Comparison of ENCODE assay signal across 21 mouse cellular contexts in the genomic region with DNA sequence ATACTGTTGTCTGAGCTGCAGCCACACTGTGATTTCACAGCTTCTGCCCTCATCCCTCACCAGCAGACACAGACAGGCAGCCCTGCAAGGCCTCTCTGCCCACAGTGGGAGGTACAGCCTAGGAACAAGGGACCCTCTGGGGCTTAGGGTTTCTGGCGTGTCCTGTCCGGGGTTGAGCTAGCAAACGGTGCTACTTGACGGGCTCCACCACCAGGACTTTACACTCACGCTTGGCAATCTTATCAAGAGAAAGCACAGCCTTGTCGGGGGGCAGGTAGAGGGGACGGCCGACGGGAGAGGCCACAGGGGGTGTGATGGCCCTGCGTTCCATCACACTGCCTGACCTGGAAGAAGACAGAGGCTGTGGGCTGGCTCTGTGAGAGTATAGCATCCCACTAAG. TPM values are rescaled to one million over a fixed set of nuclear protein-coding genes. Genes with fewer than 3 reads are reported as not detected.
DNase-seq lines count a peak whose midpoint lies in the region; ATAC-seq and TF ChIP-seq lines count a peak whose summit lies in the region.
"Had no signal": no experiment of that assay in that cellular context is flagged by ENCODE, and none has a peak within 500 bp of the region (broad histone marks: within the 10 kb centered on the region; RNA-seq: fewer than 3 reads in every experiment).

No protein-coding gene starts in this region.

- peaks cover 12% of the 10 kb centered on the region for H3K36me3 ChIP-seq in heart, embryonic 11.5 days (ENCODE audit: control insufficient read depth, insufficient read depth, low read length)
- H3K36me3 ChIP-seq in midbrain, embryonic 13.5 days: peaks cover 50% of the 10 kb centered on the region
- peaks cover 25% of the 10 kb centered on the region for H3K36me3 ChIP-seq in midbrain, embryonic 11.5 days (ENCODE audit: control insufficient read depth, insufficient read depth, low read length)
- H3K36me3 ChIP-seq in limb, embryonic 14.5 days (ENCODE audit: control insufficient read depth, insufficient read depth, low read length): peaks cover 47% of the 10 kb centered on the region
- H3K36me3 ChIP-seq in liver, postnatal 0 days (replicated peaks; ENCODE audit: insufficient read depth, low read length): peaks cover 33% of the 10 kb centered on the region

- no peak for ATAC-seq in heart, embryonic 11.5 days (replicated peaks; ENCODE audit: insufficient number of reproducible peaks, low FRiP score, low TSS enrichment)
- ATAC-seq in midbrain, embryonic 13.5 days: no peak
- ATAC-seq in midbrain, embryonic 11.5 days (ENCODE audit: low FRiP score): no peak
- no peak for ATAC-seq in limb, embryonic 14.5 days (ENCODE audit: low FRiP score, low read depth)
- ATAC-seq in liver, postnatal 0 days: no peak
- ATAC-seq in megakaryocyte, adult 5-6 weeks (ENCODE audit: poor library complexity, severe bottlenecking): no peak
- ATAC-seq: forebrain, embryonic 15.5 days; inflammation-experienced regulatory T-cells, adult 6 months; midbrain, embryonic 16.5 days had no signal

- H3K27ac ChIP-seq in heart, embryonic 11.5 days (ENCODE audit: low read depth, low read length): peak overlapping the region; percentile 36; the same call in 1 of the 2 replicates
- no peak overlapping the region for H3K27ac ChIP-seq in midbrain, embryonic 13.5 days
- no peak overlapping the region for H3K27ac ChIP-seq in midbrain, embryonic 11.5 days (ENCODE audit: low read depth, low read length)
- no peak overlapping the region for H3K27ac ChIP-seq in limb, embryonic 14.5 days (replicated peaks; ENCODE audit: low read depth, low read length)
- no peak overlapping the region for H3K27ac ChIP-seq in liver, postnatal 0 days (ENCODE audit: low read depth)
- H3K27ac ChIP-seq: forebrain, embryonic 15.5 days; kidney, postnatal 0 days; layer of hippocampus, adult 2 months; lung, embryonic 15.5 days; stomach, embryonic 15.5 days had no signal

- H3K27me3 ChIP-seq in heart, embryonic 11.5 days (ENCODE audit: control insufficient read depth, insufficient read depth, low read length): no peaks in the 10 kb centered on the region
- H3K27me3 ChIP-seq in midbrain, embryonic 13.5 days: no peaks in the 10 kb centered on the region
- no peaks in the 10 kb centered on the region for H3K27me3 ChIP-seq in midbrain, embryonic 11.5 days (ENCODE audit: control insufficient read depth, insufficient read depth, low read length)
- H3K27me3 ChIP-seq in limb, embryonic 14.5 days (ENCODE audit: control insufficient read depth, insufficient read depth, low read length): no peaks in the 10 kb centered on the region
- H3K27me3 ChIP-seq in liver, postnatal 0 days (ENCODE audit: insufficient read depth, low read length): no peaks in the 10 kb centered on the region
- H3K27me3 ChIP-seq: forebrain, embryonic 15.5 days; lung, embryonic 15.5 days; stomach, embryonic 15.5 days had no signal

- peaks cover 49% of the 10 kb centered on the region for H3K4me1 ChIP-seq in heart, embryonic 11.5 days (ENCODE audit: control insufficient read depth, insufficient read depth, low read length)
- peaks cover 37% of the 10 kb centered on the region for H3K4me1 ChIP-seq in midbrain, embryonic 13.5 days (replicated peaks)
- peaks cover 23% of the 10 kb centered on the region for H3K4me1 ChIP-seq in midbrain, embryonic 11.5 days (ENCODE audit: control insufficient read depth, insufficient read depth, low read length)
- H3K4me1 ChIP-seq in limb, embryonic 14.5 days (ENCODE audit: control insufficient read depth, insufficient read depth, low read length): peaks cover 20% of the 10 kb centered on the region
- peaks cover 50% of the 10 kb centered on the region for H3K4me1 ChIP-seq in liver, postnatal 0 days (ENCODE audit: insufficient read depth)

- intact Hi-C loops in heart, postnatal 10 days (cut with DNase I): loop anchor here (5.0 kb wide), 1 partner anchor 182 kb away; the partner anchor contains the start of gene Zfp157

- TF ChIP-seq EP300 in liver, postnatal 0 days (IDR thresholded peaks at IDR 0.05; ENCODE audit: low read depth): no peak

- TF ChIP-seq CTCF in liver, postnatal 0 days (IDR thresholded peaks at IDR 0.05; ENCODE audit: low read depth): no peak

- 42% methylated on average over 10 of the region's 10 CpGs for WGBS in heart, embryonic 11.5 days (ENCODE audit: insufficient replicate concordance)
- 90% methylated on average over 10 of the region's 10 CpGs for WGBS in midbrain, embryonic 13.5 days
- WGBS in midbrain, embryonic 11.5 days: 90% methylated on average over 10 of the region's 10 CpGs
- 90% methylated on average over 10 of the region's 10 CpGs for WGBS in limb, embryonic 14.5 days
- WGBS in liver, postnatal 0 days (ENCODE audit: insufficient replicate concordance): 48% methylated on average over 10 of the region's 10 CpGs

- no peak for TF ChIP-seq POLR2A in limb, embryonic 14.5 days (IDR thresholded peaks at IDR 0.05; ENCODE audit: borderline replicate concordance, extremely low read depth, insufficient read depth, insufficient read length)

- no peak overlapping the region for H3K4me3 ChIP-seq in heart, embryonic 11.5 days (ENCODE audit: low read depth, low read length)
- H3K4me3 ChIP-seq in midbrain, embryonic 13.5 days (replicated peaks): no peak overlapping the region
- no peak overlapping the region for H3K4me3 ChIP-seq in midbrain, embryonic 11.5 days (ENCODE audit: low read depth, low read length)
- no peak overlapping the region for H3K4me3 ChIP-seq in limb, embryonic 14.5 days (replicated peaks; ENCODE audit: low read length)
- no peak overlapping the region; the same call in 1 of the 2 replicates for H3K4me3 ChIP-seq in liver, postnatal 0 days (ENCODE audit: low read depth, low read length)
- H3K4me3 ChIP-seq: forebrain, embryonic 15.5 days; layer of hippocampus, adult 2 months; lung, embryonic 15.5 days; stomach, embryonic 15.5 days had no signal

- no peak for DNase-seq in heart, postnatal 10 days
- DNase-seq in midbrain, embryonic 11.5 days (ENCODE audit: low spot score, missing footprints): no peak
- peak; percentile 2 for DNase-seq in limb, embryonic 14.5 days (ENCODE audit: low spot score)
- DNase-seq in liver, postnatal 0 days: no peak
- no peak for DNase-seq in right cerebral cortex, postnatal 14 days
- DNase-seq: cerebellum, postnatal 25 days; gastrocnemius, postnatal 36 days; left cerebral cortex, postnatal 4 days had no signal

- H3K9me3 ChIP-seq in heart, embryonic 11.5 days (replicated peaks; ENCODE audit: control insufficient read depth, low read length): no peaks in the 10 kb centered on the region
- H3K9me3 ChIP-seq in midbrain, embryonic 13.5 days: no peaks in the 10 kb centered on the region
- no peaks in the 10 kb centered on the region for H3K9me3 ChIP-seq in midbrain, embryonic 11.5 days (ENCODE audit: control insufficient read depth, low read length)
- no peaks in the 10 kb centered on the region for H3K9me3 ChIP-seq in limb, embryonic 14.5 days (ENCODE audit: control insufficient read depth, low read length)
- no peaks in the 10 kb centered on the region for H3K9me3 ChIP-seq in liver, postnatal 0 days (ENCODE audit: low read length)
- H3K9me3 ChIP-seq: forebrain, embryonic 15.5 days; lung, embryonic 15.5 days; stomach, embryonic 15.5 days had no signal

- no peak overlapping the region for H3K9ac ChIP-seq in heart, embryonic 11.5 days (ENCODE audit: low read depth, low read length)
- H3K9ac ChIP-seq in midbrain, embryonic 13.5 days (replicated peaks): 0 out of 2 replicates have a peak overlapping the region, but pooled peaks have one; percentile 1
- H3K9ac ChIP-seq in midbrain, embryonic 11.5 days (ENCODE audit: low read length): no peak overlapping the region
- H3K9ac ChIP-seq in limb, embryonic 14.5 days (ENCODE audit: low read depth, low read length, severe bottlenecking): no peak overlapping the region
- H3K9ac ChIP-seq in liver, postnatal 0 days (replicated peaks): no peak overlapping the region
- H3K9ac ChIP-seq: forebrain, embryonic 15.5 days; lung, embryonic 15.5 days; stomach, embryonic 15.5 days had no signal

- H3K4me2 ChIP-seq in heart, embryonic 11.5 days: no peak overlapping the region
- no peak overlapping the region for H3K4me2 ChIP-seq in midbrain, embryonic 13.5 days (replicated peaks)
- no peak overlapping the region for H3K4me2 ChIP-seq in midbrain, embryonic 11.5 days
- no peak overlapping the region for H3K4me2 ChIP-seq in limb, embryonic 14.5 days (replicated peaks; ENCODE audit: low read depth, low read length, severe bottlenecking)
- H3K4me2 ChIP-seq in liver, postnatal 0 days (ENCODE audit: low read depth, low read length): peak overlapping the region; percentile 94
- H3K4me2 ChIP-seq: forebrain, embryonic 15.5 days; lung, embryonic 15.5 days; stomach, embryonic 15.5 days had no signal

RNA-seq across cellular contexts. Expression of gene BC037034, which starts 3.8 kb away (rescaled TPM):
- polyA plus RNA-seq in heart, embryonic 11.5 days (2014; fragmentation: Nextera tagmentation; extraction: Ambion mirVana): 3.5 and 4.0 TPM in 2 replicates
- 1 to 10 TPM; 5.4 to 6.5 TPM for total RNA-seq in heart, postnatal 10 days (2021)
- 12.2 and 15.8 TPM in 2 replicates for polyA plus RNA-seq in midbrain, embryonic 13.5 days (2015; fragmentation: Nextera tagmentation; extraction: Ambion mirVana)
- 5.0 and 5.2 TPM in 2 replicates for polyA plus RNA-seq in midbrain, embryonic 11.5 days (2014; fragmentation: Nextera tagmentation; extraction: Ambion mirVana)
- polyA plus RNA-seq in limb, embryonic 14.5 days (2012; rRNA removed): 81.0 and 102 TPM in 2 replicates
- 5.2 and 7.6 TPM in 2 replicates for polyA plus RNA-seq in limb, embryonic 14.5 days (2014; fragmentation: Nextera tagmentation; extraction: Ambion mirVana)
- 2.3 and 2.4 TPM in 2 replicates for polyA plus RNA-seq in liver, postnatal 0 days (2015; fragmentation: Nextera tagmentation; extraction: Ambion mirVana)
- 51.5 and 53.9 TPM in 2 replicates for total RNA-seq in megakaryocyte, adult 5-6 weeks (2015)
- 49.2 and 54.9 TPM in 2 replicates for total RNA-seq in megakaryocyte, adult 5-6 weeks (2017)

RNA-seq across cellular contexts. Expression of gene Lamtor4, which starts 4.8 kb away (rescaled TPM):
- 71.8 and 74.4 TPM in 2 replicates for polyA plus RNA-seq in heart, embryonic 11.5 days (2014; fragmentation: Nextera tagmentation; extraction: Ambion mirVana)
- total RNA-seq in heart, postnatal 10 days (2021): 10 to 100 TPM; 75.6 to 77.5 TPM
- 81.2 and 81.9 TPM in 2 replicates for polyA plus RNA-seq in midbrain, embryonic 13.5 days (2015; fragmentation: Nextera tagmentation; extraction: Ambion mirVana)
- polyA plus RNA-seq in midbrain, embryonic 11.5 days (2014; fragmentation: Nextera tagmentation; extraction: Ambion mirVana): 44.1 and 47.8 TPM in 2 replicates
- polyA plus RNA-seq in limb, embryonic 14.5 days (2012; rRNA removed): 104 and 110 TPM in 2 replicates
- polyA plus RNA-seq in limb, embryonic 14.5 days (2014; fragmentation: Nextera tagmentation; extraction: Ambion mirVana): 64.6 and 68.5 TPM in 2 replicates
- polyA plus RNA-seq in liver, postnatal 0 days (2015; fragmentation: Nextera tagmentation; extraction: Ambion mirVana): 47.5 and 47.8 TPM in 2 replicates
- 187 and 189 TPM in 2 replicates for total RNA-seq in megakaryocyte, adult 5-6 weeks (2015)
- 97.6 and 122 TPM in 2 replicates for total RNA-seq in megakaryocyte, adult 5-6 weeks (2017)

RNA-seq across cellular contexts. Expression of gene Gal3st4, which starts 12.6 kb away (rescaled TPM):
- polyA plus RNA-seq in heart, embryonic 11.5 days (2014; fragmentation: Nextera tagmentation; extraction: Ambion mirVana): 1.3 and 1.4 TPM in 2 replicates
- total RNA-seq in heart, postnatal 10 days (2021): under 1 TPM; 0.36 to 0.47 TPM
- polyA plus RNA-seq in midbrain, embryonic 13.5 days (2015; fragmentation: Nextera tagmentation; extraction: Ambion mirVana): 2.5 and 3.0 TPM in 2 replicates
- polyA plus RNA-seq in midbrain, embryonic 11.5 days (2014; fragmentation: Nextera tagmentation; extraction: Ambion mirVana): 4.6 and 5.5 TPM in 2 replicates
- 1.9 and 3.2 TPM in 2 replicates for polyA plus RNA-seq in limb, embryonic 14.5 days (2012; rRNA removed)
- 3.7 and 3.8 TPM in 2 replicates for polyA plus RNA-seq in limb, embryonic 14.5 days (2014; fragmentation: Nextera tagmentation; extraction: Ambion mirVana)
- 0.12 TPM in 1 of 2 replicates, not detected in the other for polyA plus RNA-seq in liver, postnatal 0 days (2015; fragmentation: Nextera tagmentation; extraction: Ambion mirVana)
- not detected in 2 replicates for total RNA-seq in megakaryocyte, adult 5-6 weeks (2015)
- total RNA-seq in megakaryocyte, adult 5-6 weeks (2017): not detected in 2 replicates

RNA-seq across cellular contexts. Expression of gene Gm43720, which starts 19.7 kb away (rescaled TPM):
- polyA plus RNA-seq in heart, embryonic 11.5 days (2014; fragmentation: Nextera tagmentation; extraction: Ambion mirVana): 0.10 and 0.14 TPM in 2 replicates
- total RNA-seq in heart, postnatal 10 days (2021): not detected
- 0.10 and 0.19 TPM in 2 replicates for polyA plus RNA-seq in midbrain, embryonic 13.5 days (2015; fragmentation: Nextera tagmentation; extraction: Ambion mirVana)
- 0.14 and 0.20 TPM in 2 replicates for polyA plus RNA-seq in midbrain, embryonic 11.5 days (2014; fragmentation: Nextera tagmentation; extraction: Ambion mirVana)
- polyA plus RNA-seq in limb, embryonic 14.5 days (2012; rRNA removed): 0.18 and 0.19 TPM in 2 replicates
- polyA plus RNA-seq in limb, embryonic 14.5 days (2014; fragmentation: Nextera tagmentation; extraction: Ambion mirVana): 0.15 and 0.33 TPM in 2 replicates
- not detected in 2 replicates for polyA plus RNA-seq in liver, postnatal 0 days (2015; fragmentation: Nextera tagmentation; extraction: Ambion mirVana)
- total RNA-seq in megakaryocyte, adult 5-6 weeks (2015): not detected in 2 replicates
- not detected in 2 replicates for total RNA-seq in megakaryocyte, adult 5-6 weeks (2017)
- total RNA-seq: gastrocnemius, postnatal 36 days; left cerebral cortex, adult 18-20 months; megakaryocyte progenitor cell, adult 5-6 weeks had no signal
- polyA plus RNA-seq: spleen, adult 2 months had no signal

RNA-seq across cellular contexts. Expression of gene Gpc2, which starts 19.8 kb away (rescaled TPM):
- 2.9 and 3.0 TPM in 2 replicates for polyA plus RNA-seq in heart, embryonic 11.5 days (2014; fragmentation: Nextera tagmentation; extraction: Ambion mirVana)
- total RNA-seq in heart, postnatal 10 days (2021): 1 to 10 TPM in 1 of 2 experiments, under 1 TPM in 1; 0.86 to 1.1 TPM
- 236 and 248 TPM in 2 replicates for polyA plus RNA-seq in midbrain, embryonic 13.5 days (2015; fragmentation: Nextera tagmentation; extraction: Ambion mirVana)
- 15.5 and 16.5 TPM in 2 replicates for polyA plus RNA-seq in midbrain, embryonic 11.5 days (2014; fragmentation: Nextera tagmentation; extraction: Ambion mirVana)
- polyA plus RNA-seq in limb, embryonic 14.5 days (2012; rRNA removed): 183 and 277 TPM in 2 replicates
- polyA plus RNA-seq in limb, embryonic 14.5 days (2014; fragmentation: Nextera tagmentation; extraction: Ambion mirVana): 6.4 and 7.2 TPM in 2 replicates
- 0.21 and 0.44 TPM in 2 replicates for polyA plus RNA-seq in liver, postnatal 0 days (2015; fragmentation: Nextera tagmentation; extraction: Ambion mirVana)
- total RNA-seq in megakaryocyte, adult 5-6 weeks (2015): 0.25 and 1.3 TPM in 2 replicates
- 3.1 and 3.6 TPM in 2 replicates for total RNA-seq in megakaryocyte, adult 5-6 weeks (2017)
- total RNA-seq: gastrocnemius, postnatal 36 days had no signal
